Mouse (Mus musculus) liver, adult 2 months (tissue): ENCODE results near the gene Galnt10.

Experiments used
- CTCF ChIP-seq: fragments of 200-500 bp; IDR thresholded peaks from 2 replicates; pipeline ENCODE4 v1.5.1; 2011; ENCODE audit warnings: low read depth, low read length, control low read depth
- POLR2A ChIP-seq: fragments of 200-500 bp; IDR thresholded peaks from 2 replicates; pipeline ENCODE4 v1.6.1; 2011; ENCODE audit warnings: low read length, control low read depth; ENCODE audit not compliant: insufficient read depth; ENCODE audit errors: extremely low read depth

DNA sequence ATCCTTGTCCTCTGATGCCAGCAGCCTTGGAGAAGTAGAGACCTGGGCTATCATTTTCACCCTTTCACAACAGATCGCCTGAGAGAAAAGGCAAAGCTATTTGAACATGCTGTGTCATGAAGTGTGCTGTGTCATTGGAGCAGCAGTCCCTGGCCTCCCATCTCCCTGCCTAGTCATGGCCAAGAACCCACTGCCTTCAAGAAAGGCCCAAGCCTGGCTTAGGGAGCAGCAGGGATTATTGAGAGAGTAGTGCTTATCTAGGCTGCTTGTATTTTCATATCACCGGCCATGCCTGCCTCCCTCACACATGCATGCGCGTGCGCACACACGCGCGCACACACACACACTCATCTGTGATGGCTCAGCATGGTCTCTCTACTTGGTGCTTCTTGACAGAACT is 167.0 kb downstream of the Galnt10 start:
- TF ChIP-seq CTCF (no peak), POLR2A (no peak)
